Mouse (Mus musculus) C2C12 (cell line): ENCODE results near the gene Fam193a. TPM values are rescaled to one million over a fixed set of nuclear protein-coding genes. Genes with fewer than 3 reads are reported as not detected.

Source experiments
- H3K27me3 ChIP-seq: one replicate; pipeline ENCODE4 v1.6.1; 2011; ENCODE audit not compliant: control insufficient read depth, insufficient read depth, insufficient read length
- H3K36me3 ChIP-seq: one replicate; pipeline ENCODE4 v1.6.1; 2011; ENCODE audit not compliant: control insufficient read depth, insufficient read depth
- H3K4me3 ChIP-seq: one replicate; pipeline ENCODE4 v1.5.1; 2011; ENCODE audit warnings: mild to moderate bottlenecking, control low read depth; ENCODE audit not compliant: poor library complexity, insufficient read depth, severe bottlenecking
- H3K79me2 ChIP-seq: one replicate; pipeline ENCODE4 v1.6.1; 2011; ENCODE audit not compliant: control insufficient read depth, insufficient read depth
- H3K79me3 ChIP-seq: one replicate; pipeline ENCODE4 v1.6.1; 2011; ENCODE audit warnings: low read depth, control low read depth
- H3ac ChIP-seq: one replicate; pipeline ENCODE3; 2011; ENCODE audit warnings: low read depth; ENCODE audit not compliant: control insufficient read depth, insufficient read length
- CEBPB ChIP-seq: IDR thresholded peaks from one replicate; pipeline ENCODE4 v1.6.1; 2011; ENCODE audit warnings: low read depth, mild to moderate bottlenecking, control low read depth, moderate library complexity
- CTCF ChIP-seq: IDR thresholded peaks from one replicate; pipeline ENCODE4 v1.5.1; 2011; ENCODE audit not compliant: control insufficient read depth, insufficient read depth, insufficient read length
- FOSL1 ChIP-seq: IDR thresholded peaks from one replicate; pipeline ENCODE4 v1.8.0; 2011; ENCODE audit warnings: mild to moderate bottlenecking, low read length; ENCODE audit not compliant: poor library complexity, insufficient read depth, severe bottlenecking
- MAX ChIP-seq: IDR thresholded peaks from one replicate; pipeline ENCODE4 v1.6.1; 2011; ENCODE audit warnings: mild to moderate bottlenecking, control low read depth
- MYOD1 ChIP-seq: IDR thresholded peaks from one replicate; pipeline ENCODE4 v1.6.1; 2011; ENCODE audit warnings: low read depth; ENCODE audit not compliant: control insufficient read depth, insufficient read length
- MYOG ChIP-seq: IDR thresholded peaks from one replicate; pipeline ENCODE4 v1.6.1; 2011; ENCODE audit not compliant: control insufficient read depth, insufficient read length; ENCODE audit errors: extremely low read depth
- USF1 ChIP-seq: IDR thresholded peaks from one replicate; pipeline ENCODE4 v1.6.1; 2011; ENCODE audit warnings: low read depth, mild to moderate bottlenecking, control low read depth, moderate library complexity
- polyA plus RNA-seq: library from polyadenylated mRNA; unstranded; fragments of >200 nt; fragmentation: generic; extraction: Trizol; gene quantifications from one replicate; pipeline ENCODE4 v1.2.1, GENCODE M21; 2012; ENCODE audit warnings: missing spikeins

The Fam193a gene
- polyA plus RNA-seq, 1 experiment: 11.4 TPM

DNA sequence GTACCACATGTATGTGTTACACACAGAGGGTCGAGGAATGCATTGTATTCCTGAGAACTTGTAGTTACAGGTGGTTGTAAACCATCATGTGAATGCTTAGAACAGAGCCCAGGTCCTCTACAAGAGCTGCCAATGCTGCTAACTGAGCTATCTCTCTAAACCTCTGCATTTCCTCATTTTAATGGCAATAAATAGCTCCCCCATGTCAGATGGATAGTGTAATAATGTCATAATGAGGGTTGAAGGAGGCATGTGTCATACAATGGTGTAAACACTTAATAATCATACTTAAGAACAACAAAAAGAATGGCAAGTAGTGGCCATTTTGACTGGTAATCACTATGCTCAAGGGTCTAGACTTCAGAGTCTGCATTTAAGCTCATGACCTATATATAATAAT, 25.6 kb downstream of the Fam193a start:
- TF ChIP-seq USF1 (no peak), MYOG (no peak), CTCF (no peak)

GRCm38 (mm10) chr5:34395850-34396540, 26.3 kb downstream of the Fam193a start:
- Histone ChIP-seq H3K79me2 (peaks cover 99% of the 10 kb centered on the region), H3K36me3 (no peaks in the 10 kb centered on the region), H3ac (no peak overlapping the region), H3K79me3 (peaks cover 80% of the 10 kb centered on the region), H3K27me3 (no peaks in the 10 kb centered on the region), H3K4me3 (no peak overlapping the region)
- TF ChIP-seq CEBPB (no peak), CTCF (no peak), MAX (no peak), MYOD1 (no peak), USF1 (no peak), MYOG (no peak)

More for the DNA sequence above, 25.6 kb downstream of the Fam193a start:
- H3K79me3 ChIP-seq: peaks cover 85% of the 10 kb centered on the region
- H3K4me3 ChIP-seq: no peak overlapping the region
- peaks cover 100% of the 10 kb centered on the region for H3K79me2 ChIP-seq
- H3ac ChIP-seq: no peak overlapping the region
- H3K36me3 ChIP-seq: no peaks in the 10 kb centered on the region
- H3K27me3 ChIP-seq: no peaks in the 10 kb centered on the region

GRCm38 (mm10) chr5:34397866-34398265, 28.1 kb downstream of the Fam193a start:
- Histone ChIP-seq H3K4me3 (no peak overlapping the region), H3K36me3 (no peaks in the 10 kb centered on the region), H3K79me2 (peaks cover 99% of the 10 kb centered on the region), H3K79me3 (peaks cover 81% of the 10 kb centered on the region), H3K27me3 (no peaks in the 10 kb centered on the region), H3ac (no peak overlapping the region)
- TF ChIP-seq CEBPB: no peak
- no peak for TF ChIP-seq USF1
- no peak for TF ChIP-seq MYOG
- TF ChIP-seq MAX: no peak
- no peak for TF ChIP-seq FOSL1

GRCm38 (mm10) chr5:34398326-34398725, 28.6 kb downstream of the Fam193a start:
- no peak overlapping the region for H3ac ChIP-seq
- no peaks in the 10 kb centered on the region for H3K27me3 ChIP-seq

DNA sequence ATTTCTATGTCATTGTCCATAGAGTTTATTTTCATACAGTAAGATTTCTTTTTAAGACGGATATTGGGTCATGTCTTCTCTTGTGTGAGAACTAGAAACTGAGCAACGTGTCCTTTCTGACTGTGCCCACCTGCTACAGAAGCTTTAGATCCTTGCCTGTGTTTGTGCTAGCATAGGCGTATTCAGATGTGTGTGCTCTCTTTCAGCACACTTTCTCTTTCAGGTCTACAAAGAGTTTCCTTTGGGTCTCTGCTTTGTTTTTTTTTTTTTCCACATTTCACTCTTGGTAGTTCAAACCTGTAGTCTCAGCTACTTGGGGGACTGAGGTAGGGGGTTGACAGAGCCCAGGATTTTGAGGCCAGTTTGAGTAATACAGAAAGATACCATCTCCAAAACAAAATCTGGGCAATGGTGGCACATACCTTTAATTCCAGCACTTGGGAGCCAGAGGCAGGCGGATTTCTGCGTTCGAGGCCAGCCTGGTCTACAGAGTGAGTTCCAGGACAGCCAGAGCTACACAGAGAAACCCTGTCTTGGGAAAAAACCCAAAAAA, 37.7 kb downstream of the Fam193a start:
- Histone ChIP-seq H3K79me2 (peaks cover 97% of the 10 kb centered on the region), H3K27me3 (no peaks in the 10 kb centered on the region), H3K79me3 (peaks cover 64% of the 10 kb centered on the region), H3K4me3 (no peak overlapping the region), H3K36me3 (peaks cover 12% of the 10 kb centered on the region), H3ac (no peak overlapping the region)
- TF ChIP-seq MYOD1: no peak
- no peak for TF ChIP-seq USF1
- no peak for TF ChIP-seq MYOG
- TF ChIP-seq FOSL1: no peak
- no peak for TF ChIP-seq MAX
- no peak for TF ChIP-seq CTCF
- TF ChIP-seq CEBPB: no peak

More at GRCm38 (mm10) chr5:34398326-34398725, 28.6 kb downstream of the Fam193a start:
- TF ChIP-seq MAX: no peak
- Histone ChIP-seq H3K36me3 (no peaks in the 10 kb centered on the region), H3K79me3 (peaks cover 82% of the 10 kb centered on the region), H3K79me2 (peaks cover 99% of the 10 kb centered on the region), H3K4me3 (no peak overlapping the region)

GRCm38 (mm10) chr5:34409002-34409401, 39.3 kb downstream of the Fam193a start:
- peaks cover 60% of the 10 kb centered on the region for H3K79me3 ChIP-seq
- H3ac ChIP-seq: no peak overlapping the region
- TF ChIP-seq MYOG (no peak), CTCF (no peak)
- H3K36me3 ChIP-seq: peaks cover 22% of the 10 kb centered on the region
- no peaks in the 10 kb centered on the region for H3K27me3 ChIP-seq
- H3K4me3 ChIP-seq: no peak overlapping the region
- peaks cover 93% of the 10 kb centered on the region for H3K79me2 ChIP-seq
